Mouse (Mus musculus) stomach, embryonic 16.5 days (tissue): ENCODE data around the gene Cbx3. TPM values are rescaled to one million over a fixed set of nuclear protein-coding genes. Genes with fewer than 3 reads are reported as not detected.
A peak's percentile ranks its signal among the peaks of the same experiment; 100 is the strongest.

ENCODE experiments used
- ATAC-seq: fragments of 200-750 bp; cut with Nextera tagmentation; 2 replicates; pipeline ENCODE4 v1.8.0; 2017; ENCODE audit warnings: moderate number of reproducible peaks, moderate TSS enrichment; ENCODE audit not compliant: insufficient read depth, low FRiP score
- H3K27ac ChIP-seq: fragments of 300-500 bp; sonication (generic); 2 replicates; pipeline ENCODE4 v1.5.1; 2014; ENCODE audit warnings: low read length
- H3K27me3 ChIP-seq: fragments of 300-500 bp; sonication (generic); 2 replicates; pipeline ENCODE4 v1.6.1; 2014; ENCODE audit warnings: low read length, control low read depth, mixed read lengths; ENCODE audit not compliant: control insufficient read depth, insufficient read depth
- H3K36me3 ChIP-seq: fragments of 300-500 bp; sonication (generic); 2 replicates; pipeline ENCODE4 v1.6.1; 2014; ENCODE audit warnings: low read length; ENCODE audit not compliant: control insufficient read depth, insufficient read depth
- H3K4me1 ChIP-seq: fragments of 300-500 bp; sonication (generic); 2 replicates; pipeline ENCODE4 v1.6.1; 2014; ENCODE audit warnings: low read length, control low read depth, mixed read lengths; ENCODE audit not compliant: control insufficient read depth, insufficient read depth
- H3K4me2 ChIP-seq: fragments of 300-500 bp; sonication (generic); 2 replicates; pipeline ENCODE4 v1.6.1; 2014; ENCODE audit warnings: low read depth, low read length, mixed read lengths
- H3K4me3 ChIP-seq: fragments of 300-500 bp; sonication (generic); replicated peaks from 2 replicates; pipeline ENCODE4 v1.5.1; 2014; ENCODE audit warnings: mild to moderate bottlenecking, low read length
- H3K9ac ChIP-seq: fragments of 300-500 bp; sonication (generic); 2 replicates; pipeline ENCODE4 v1.6.1; 2014; ENCODE audit warnings: low read length
- H3K9me3 ChIP-seq: fragments of 300-500 bp; sonication (generic); replicated peaks from 2 replicates; pipeline ENCODE4 v1.6.1; 2016; ENCODE audit warnings: low read length, control low read depth; ENCODE audit not compliant: control insufficient read depth
- WGBS: fragments of 180-500 bp; shearing (Covaris S2); extraction: QIAGEN DNeasy Blood & Tissue Kit; methylation state at CpG from one replicate; pipeline ENCODE4 v1.1.7; 2014; 5-methylcytosine and 5-hydroxymethylcytosine counted together
- polyA plus RNA-seq: library from polyadenylated mRNA; unstranded; fragments of >200 nt; fragmentation: Nextera tagmentation; extraction: Ambion mirVana; gene quantifications from 2 replicates; pipeline ENCODE4 v1.2.1, GENCODE M21; 2015

Gene Cbx3
- polyA plus RNA-seq, 1 experiment from 2014 or later: 396 TPM

DNA sequence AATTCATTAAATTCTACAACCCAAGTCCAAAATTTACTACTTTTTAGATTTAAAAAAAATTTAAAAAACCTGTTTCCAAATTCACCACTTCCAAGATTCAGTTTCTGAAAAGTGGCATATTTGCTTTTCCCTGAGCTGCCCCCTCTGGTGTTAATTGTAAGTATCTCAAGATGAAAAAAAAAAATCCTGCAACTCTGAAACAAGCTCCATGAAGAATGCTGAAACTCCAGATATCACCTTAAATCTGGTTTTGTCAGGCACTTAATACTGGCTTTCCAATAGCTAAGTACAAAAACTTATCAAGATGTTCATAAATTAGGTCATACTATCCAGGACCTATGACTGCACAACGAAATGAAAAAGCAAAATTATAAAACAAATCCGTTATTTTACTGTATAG lies 2.5 kb upstream of the Cbx3 start:
- Histone ChIP-seq H3K9me3 (no peaks in the 10 kb centered on the region), H3K27me3 (no peaks in the 10 kb centered on the region), H3K9ac (no peak overlapping the region), H3K4me2 (peak overlapping the region; percentile 57), H3K36me3 (peaks cover 18% of the 10 kb centered on the region), H3K4me3 (peak overlapping the region; percentile 54), H3K27ac (no peak overlapping the region), H3K4me1 (peaks cover 25% of the 10 kb centered on the region)
- no peak for ATAC-seq
- under 1% methylated on average over 2 of the region's 2 CpGs for WGBS

DNA sequence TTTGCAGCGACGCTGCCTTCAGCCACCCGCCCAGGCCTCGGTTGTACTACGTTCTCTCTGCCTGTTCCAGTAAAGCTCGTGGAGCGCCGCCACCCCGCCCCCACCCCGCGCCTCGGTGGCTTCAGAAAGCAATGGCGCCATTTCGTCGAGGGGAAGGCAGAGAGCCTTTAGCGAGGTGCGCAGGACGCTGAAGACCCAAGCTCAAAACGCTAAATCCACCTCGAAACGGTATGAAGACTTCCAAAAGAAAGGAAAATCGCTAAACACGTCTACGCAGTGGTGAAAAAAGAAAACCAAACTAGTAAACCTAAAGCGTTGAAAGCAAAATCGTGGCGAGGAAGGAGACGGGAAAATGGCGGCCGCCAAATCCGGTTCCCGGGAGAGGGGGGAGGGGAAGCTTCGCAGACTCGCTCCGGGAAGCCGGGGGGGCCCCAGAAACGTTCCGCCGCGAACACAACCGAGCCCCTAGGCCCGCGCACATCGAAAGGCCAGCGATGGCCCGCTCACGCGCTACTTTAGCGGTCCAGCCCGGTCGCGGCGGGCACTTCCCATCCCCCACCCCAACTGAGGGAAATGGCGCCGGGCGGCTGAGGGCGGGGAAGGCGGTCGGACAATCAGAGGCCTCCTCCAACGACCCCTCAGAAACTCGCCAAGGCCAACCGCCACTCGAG lies 1.1 kb upstream of the Cbx3 start:
- 0 out of 2 replicates have a peak, but pooled peaks have one; percentile 3 for ATAC-seq
- H3K27me3 ChIP-seq: no peaks in the 10 kb centered on the region
- peaks cover 11% of the 10 kb centered on the region for H3K36me3 ChIP-seq
- H3K9me3 ChIP-seq: no peaks in the 10 kb centered on the region
- H3K4me1 ChIP-seq: peaks cover 27% of the 10 kb centered on the region
- peak overlapping the region; percentile 100 for H3K27ac ChIP-seq
- H3K4me2 ChIP-seq: peak overlapping the region; percentile 47; the same call in 1 of the 2 replicates
- H3K9ac ChIP-seq: peak overlapping the region; percentile 99
- H3K4me3 ChIP-seq: peak overlapping the region; percentile 98
- under 1% methylated on average over 63 of the region's 63 CpGs for WGBS

DNA sequence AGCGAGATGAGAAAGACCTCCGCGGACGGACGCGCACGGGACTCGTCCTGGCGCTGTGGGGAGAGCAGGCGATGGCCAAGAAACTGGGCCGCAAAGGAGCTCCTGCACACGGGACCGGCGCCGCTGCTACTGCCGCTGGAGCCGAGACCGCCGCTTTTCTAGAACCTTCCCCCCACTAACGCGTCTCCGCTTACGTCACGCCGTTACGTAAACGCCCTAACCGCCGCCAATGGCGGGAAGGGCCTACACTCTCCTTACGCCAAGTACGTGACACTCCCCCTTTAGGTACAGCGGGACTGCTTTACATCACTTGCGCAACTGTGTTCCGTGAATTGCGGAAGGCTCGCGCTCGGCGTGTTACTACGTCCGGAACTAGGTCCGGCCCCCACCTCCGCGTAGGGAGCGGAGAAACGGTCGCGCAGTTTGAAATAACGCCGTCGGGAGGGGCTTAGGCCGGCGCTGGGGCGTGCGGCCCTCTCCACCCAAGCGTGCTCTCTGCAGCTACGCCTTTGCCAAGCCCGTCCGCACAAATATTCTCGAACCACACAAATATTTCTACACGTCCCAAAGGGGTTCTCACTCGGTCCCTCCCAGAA lies 347 bp upstream of the Cbx3 start, which contains the start of gene Hnrnpa2b1:
Hnrnpa2b1 (minus strand) TSS at position 180 of the 596 bp plus-strand sequence.
- peak within 1 kb of the TSS; percentile 98 for H3K4me3 ChIP-seq
- peak within 1 kb of the TSS; percentile 100 for H3K27ac ChIP-seq
- peak within 1 kb of the TSS; percentile 48 for H3K4me2 ChIP-seq
- under 1% methylated on average over 63 of the region's 63 CpGs for WGBS
- H3K4me1 ChIP-seq: peaks cover 25% of the 10 kb centered on the region
- H3K9ac ChIP-seq: peak within 1 kb of the TSS; percentile 99
- peak; percentile 93 for ATAC-seq
- peaks cover 13% of the 10 kb centered on the region; the same call in 1 of the 2 replicates for H3K36me3 ChIP-seq
- H3K9me3 ChIP-seq: no peaks in the 10 kb centered on the region
- H3K27me3 ChIP-seq: no peaks in the 10 kb centered on the region

DNA sequence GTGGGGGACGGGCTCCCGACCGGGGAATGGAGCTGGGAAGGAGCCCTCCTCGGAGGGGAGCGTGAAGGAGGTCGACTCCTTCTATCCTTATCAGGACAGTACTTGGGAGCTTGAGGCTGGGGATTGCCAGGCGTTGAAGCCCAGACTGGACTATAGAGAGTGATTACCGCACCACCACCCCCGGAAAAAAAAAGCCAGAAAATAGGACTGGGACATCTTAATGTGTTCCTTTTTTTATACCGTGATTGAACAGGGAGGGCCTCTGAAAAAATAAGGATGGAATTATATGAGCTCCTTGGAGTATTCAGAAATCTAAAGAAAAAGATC lies 982 bp downstream of the Cbx3 start:
- no peaks in the 10 kb centered on the region for H3K27me3 ChIP-seq
- peak overlapping the region; percentile 98 for H3K4me3 ChIP-seq
- peaks cover 17% of the 10 kb centered on the region for H3K4me1 ChIP-seq
- H3K9ac ChIP-seq: peak overlapping the region; percentile 88
- 0% methylated on average over 10 of the region's 10 CpGs for WGBS
- no peaks in the 10 kb centered on the region for H3K9me3 ChIP-seq
- ATAC-seq: no peak
- H3K4me2 ChIP-seq: peak overlapping the region; percentile 48; the same call in 1 of the 2 replicates
- peak overlapping the region; percentile 100 for H3K27ac ChIP-seq
- peaks cover 14% of the 10 kb centered on the region; the same call in 1 of the 2 replicates for H3K36me3 ChIP-seq

DNA sequence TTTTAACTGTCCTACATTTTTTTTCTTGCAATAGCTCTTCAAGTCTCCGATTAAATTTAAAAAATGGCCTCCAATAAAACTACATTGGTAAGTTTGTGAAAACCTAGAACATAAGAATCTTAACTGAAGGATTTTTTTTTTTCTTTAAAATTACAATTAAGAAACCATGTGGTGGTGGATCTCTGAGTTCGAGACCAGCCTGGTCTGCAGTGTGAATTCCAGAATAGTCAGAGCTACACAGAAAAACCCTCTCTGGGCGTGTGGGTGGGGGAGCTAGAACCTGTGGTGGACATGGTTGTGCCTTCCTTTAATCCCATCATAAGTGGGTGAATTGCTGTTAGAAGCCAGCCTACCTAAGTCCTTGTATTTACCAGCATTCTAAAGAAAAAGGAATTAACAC lies 1.6 kb downstream of the Cbx3 start:
- Histone ChIP-seq H3K9ac (peak overlapping the region; percentile 66), H3K4me2 (peak overlapping the region; percentile 69), H3K36me3 (peaks cover 18% of the 10 kb centered on the region; the same call in 1 of the 2 replicates), H3K27ac (no peak overlapping the region), H3K4me3 (peak overlapping the region; percentile 98), H3K4me1 (peaks cover 15% of the 10 kb centered on the region), H3K9me3 (no peaks in the 10 kb centered on the region), H3K27me3 (no peaks in the 10 kb centered on the region)
- 9% methylated on average over 3 of the region's 3 CpGs for WGBS
- no peak for ATAC-seq

DNA sequence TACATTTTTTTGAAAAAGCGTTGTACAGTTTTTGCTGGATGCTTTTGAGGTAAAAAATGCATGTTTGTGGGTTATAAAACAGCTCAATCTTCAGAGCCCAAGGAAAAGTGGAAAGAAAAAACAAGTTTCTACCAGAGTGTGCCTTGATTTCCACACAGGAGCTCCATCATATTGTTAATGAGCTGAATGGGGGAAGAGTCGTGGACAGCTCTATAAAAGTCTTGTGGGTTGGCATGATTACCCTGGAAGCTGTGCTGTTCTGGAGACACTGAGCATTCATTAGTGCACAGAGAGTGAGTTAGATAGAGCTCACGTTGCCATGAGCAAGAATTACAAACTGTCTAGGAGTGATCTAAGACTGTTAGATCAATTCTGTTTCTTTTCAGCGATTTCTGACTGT lies 2.1 kb downstream of the Cbx3 start:
- Histone ChIP-seq H3K4me1 (peaks cover 12% of the 10 kb centered on the region; the same call in 1 of the 2 replicates), H3K9ac (peak overlapping the region; percentile 66), H3K27ac (no peak overlapping the region), H3K4me3 (peak overlapping the region; percentile 98), H3K27me3 (no peaks in the 10 kb centered on the region), H3K4me2 (peak overlapping the region; percentile 69), H3K36me3 (peaks cover 18% of the 10 kb centered on the region; the same call in 1 of the 2 replicates), H3K9me3 (no peaks in the 10 kb centered on the region)
- no peak for ATAC-seq
- 30% methylated on average over 4 of the region's 4 CpGs for WGBS

DNA sequence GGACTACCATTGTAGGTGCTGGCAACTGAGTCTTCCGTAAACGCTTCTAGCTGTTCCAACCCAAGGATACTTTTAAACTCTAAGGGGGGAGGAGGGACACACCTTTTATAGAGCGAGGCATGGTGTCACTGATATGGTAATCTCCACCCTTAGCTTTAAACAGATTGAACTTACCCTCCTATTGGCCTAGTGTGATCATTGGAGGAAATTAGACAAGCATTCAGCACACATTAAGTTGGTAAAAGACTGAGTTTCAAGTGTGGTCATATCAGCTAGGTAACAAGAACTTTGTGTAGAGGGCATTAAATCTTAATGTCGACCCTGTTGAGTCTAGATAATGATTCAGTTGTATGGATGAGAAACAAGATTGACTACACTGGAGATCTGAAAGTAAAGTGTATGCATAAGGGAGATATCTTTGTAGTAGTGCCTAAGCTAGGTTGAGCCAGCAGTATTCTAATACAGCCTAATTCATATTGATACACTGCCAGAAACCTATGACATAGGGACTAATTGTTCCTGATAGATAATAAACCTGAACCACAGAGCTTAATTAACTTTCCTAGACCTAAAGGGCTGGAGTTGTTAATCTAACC lies 9.1 kb downstream of the Cbx3 start:
- Histone ChIP-seq H3K4me2 (no peak overlapping the region), H3K4me1 (no peaks in the 10 kb centered on the region), H3K27me3 (no peaks in the 10 kb centered on the region), H3K4me3 (no peak overlapping the region), H3K36me3 (peaks cover 42% of the 10 kb centered on the region), H3K9ac (no peak overlapping the region), H3K9me3 (no peaks in the 10 kb centered on the region), H3K27ac (no peak overlapping the region)
- WGBS: 89% methylated on average over 4 of the region's 4 CpGs
- ATAC-seq: no peak

DNA sequence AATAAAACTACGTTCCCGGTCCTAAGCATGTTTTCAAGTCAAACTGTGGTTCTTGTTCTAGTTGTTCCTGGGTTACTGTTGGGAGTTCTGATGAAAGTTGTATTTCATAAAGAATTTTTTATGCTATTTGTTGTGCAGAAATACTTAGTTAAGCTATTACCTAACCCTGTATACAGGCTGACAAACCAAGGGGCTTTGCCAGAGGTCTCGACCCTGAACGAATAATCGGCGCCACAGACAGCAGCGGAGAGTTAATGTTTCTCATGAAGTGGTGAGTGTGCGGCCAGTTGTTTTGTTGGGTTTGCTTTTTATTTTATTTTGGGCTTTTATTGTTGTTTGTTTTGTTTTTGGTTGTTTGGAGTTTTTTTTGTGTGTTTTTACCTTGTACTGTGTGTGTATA lies 11.4 kb downstream of the Cbx3 start:
- 93% methylated on average over 8 of the region's 8 CpGs for WGBS
- peaks cover 32% of the 10 kb centered on the region for H3K36me3 ChIP-seq
- H3K4me1 ChIP-seq: no peaks in the 10 kb centered on the region
- no peaks in the 10 kb centered on the region for H3K9me3 ChIP-seq
- H3K27ac ChIP-seq: no peak overlapping the region
- no peak overlapping the region for H3K4me3 ChIP-seq
- ATAC-seq: no peak
- no peak overlapping the region for H3K9ac ChIP-seq
- no peak overlapping the region for H3K4me2 ChIP-seq
- no peaks in the 10 kb centered on the region for H3K27me3 ChIP-seq

DNA sequence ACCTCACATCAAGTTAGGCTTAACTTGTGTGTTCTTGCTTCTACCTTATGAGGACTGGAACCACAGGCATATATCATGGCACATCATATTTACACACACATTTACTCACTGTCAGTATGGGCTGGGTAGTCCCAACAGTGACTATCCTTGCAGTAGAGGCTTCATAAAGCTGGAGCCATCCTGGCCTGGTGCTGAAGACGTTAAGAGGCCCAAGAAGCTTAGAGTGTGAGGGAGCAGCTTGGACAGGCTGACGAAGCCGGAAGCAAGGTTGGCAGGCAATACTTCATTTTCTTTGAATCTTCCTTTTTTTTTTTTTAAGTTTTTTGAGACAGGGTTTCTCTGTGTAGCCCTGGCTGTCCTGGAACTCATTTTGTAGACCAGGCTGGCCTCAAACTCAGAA lies 13.7 kb downstream of the Cbx3 start:
- Histone ChIP-seq H3K4me2 (no peak overlapping the region), H3K27me3 (no peaks in the 10 kb centered on the region), H3K36me3 (peaks cover 25% of the 10 kb centered on the region), H3K4me3 (no peak overlapping the region), H3K4me1 (no peaks in the 10 kb centered on the region), H3K9ac (no peak overlapping the region), H3K27ac (no peak overlapping the region), H3K9me3 (peaks cover 4% of the 10 kb centered on the region; the same call in 1 of the 2 replicates)
- no peak for ATAC-seq
- 90% methylated on average over 3 of the region's 3 CpGs for WGBS
